Mouse (Mus musculus) megakaryocyte, embryonic 14.5 days (primary cell): ENCODE data around the gene Castor2. TPM values are rescaled to one million over a fixed set of nuclear protein-coding genes. Genes with fewer than 3 reads are reported as not detected.

Source experiments
- H3K27me3 ChIP-seq: replicated peaks from 2 replicates; pipeline ENCODE3; 2012; ENCODE audit warnings: inconsistent platforms
- H3K36me3 ChIP-seq: replicated peaks from 2 replicates; pipeline ENCODE3; 2012; ENCODE audit warnings: low read length, inconsistent platforms, mixed read lengths
- H3K4me1 ChIP-seq: 2 replicates; pipeline ENCODE4 v1.6.1; 2012; ENCODE audit warnings: inconsistent platforms
- H3K4me3 ChIP-seq: replicated peaks from 2 replicates; pipeline ENCODE3; 2012; ENCODE audit warnings: moderate library complexity, mild to moderate bottlenecking, inconsistent platforms
- H3K9me3 ChIP-seq: 2 replicates; pipeline ENCODE4 v1.6.1; 2012; ENCODE audit warnings: inconsistent platforms
- FLI1 ChIP-seq: IDR thresholded peaks from 2 replicates; pipeline ENCODE4 v1.6.1; 2012; ENCODE audit warnings: low read length, inconsistent platforms, mixed read lengths
- GATA1 ChIP-seq: IDR thresholded peaks from 3 replicates; pipeline ENCODE4 v1.6.1; 2012; ENCODE audit warnings: mixed read lengths, low read length, inconsistent platforms, borderline replicate concordance
- polyA plus RNA-seq: library from polyadenylated mRNA; stranded (reverse); fragments of >175 nt; gene quantifications from 2 replicates; pipeline ENCODE4 v1.2.3, GENCODE M21; 2012; ENCODE audit warnings: low replicate concordance; ENCODE audit not compliant: insufficient read depth

Gene Castor2
- polyA plus RNA-seq, 1 experiment, result 2.1 TPM

- H3K36me3 ChIP-seq, result peaks cover 53% of the 10 kb centered on the region
- H3K9me3 ChIP-seq, result peaks cover 20% of the 10 kb centered on the region
- TF ChIP-seq FLI1, result no peak
- TF ChIP-seq GATA1, result no peak
These were observed 47.8 kb downstream of the Castor2 start for GRCm38 (mm10) chr5:134147194-134147753.

GRCm38 (mm10) chr5:134148153-134148552 lies 48.6 kb downstream of the Castor2 start:
- H3K27me3 ChIP-seq, result peaks cover 2% of the 10 kb centered on the region
- H3K4me3 ChIP-seq, result no peak overlapping the region
- H3K4me1 ChIP-seq, result peaks cover 3% of the 10 kb centered on the region; the same call in 1 of the 2 replicates
- peaks cover 61% of the 10 kb centered on the region for H3K36me3 ChIP-seq
- H3K9me3 ChIP-seq, result peaks cover 16% of the 10 kb centered on the region
- no peak for TF ChIP-seq GATA1
- TF ChIP-seq FLI1, result no peak

More at GRCm38 (mm10) chr5:134147194-134147753, 47.8 kb downstream of the Castor2 start:
- peaks cover 3% of the 10 kb centered on the region; the same call in 1 of the 2 replicates for H3K4me1 ChIP-seq
- peaks cover 2% of the 10 kb centered on the region for H3K27me3 ChIP-seq
- no peak overlapping the region for H3K4me3 ChIP-seq

- H3K36me3 ChIP-seq, result peaks cover 91% of the 10 kb centered on the region
- no peaks in the 10 kb centered on the region for H3K27me3 ChIP-seq
- H3K4me1 ChIP-seq, result peaks cover 10% of the 10 kb centered on the region
- TF ChIP-seq FLI1 (no peak), GATA1 (no peak)
- no peak overlapping the region for H3K4me3 ChIP-seq
- H3K9me3 ChIP-seq, result peaks cover 4% of the 10 kb centered on the region; the same call in 1 of the 2 replicates
These were observed 52.4 kb downstream of the Castor2 start for GRCm38 (mm10) chr5:134151895-134152294.

GRCm38 (mm10) chr5:134155916-134156466 lies 56.5 kb downstream of the Castor2 start:
- TF ChIP-seq FLI1 (no peak), GATA1 (no peak)
- no peaks in the 10 kb centered on the region for H3K27me3 ChIP-seq
- H3K36me3 ChIP-seq, result peaks cover 89% of the 10 kb centered on the region
- H3K4me1 ChIP-seq, result peaks cover 10% of the 10 kb centered on the region
- no peaks in the 10 kb centered on the region for H3K9me3 ChIP-seq
- H3K4me3 ChIP-seq, result no peak overlapping the region

- TF ChIP-seq FLI1, result no peak
- no peak for TF ChIP-seq GATA1
- H3K36me3 ChIP-seq, result peaks cover 87% of the 10 kb centered on the region
- no peak overlapping the region for H3K4me3 ChIP-seq
These were observed 65.2 kb downstream of the Castor2 start for GRCm38 (mm10) chr5:134164688-134165087.

GRCm38 (mm10) chr5:134166642-134167041 lies 67.1 kb downstream of the Castor2 start:
- Histone ChIP-seq H3K36me3 (peaks cover 86% of the 10 kb centered on the region), H3K27me3 (no peaks in the 10 kb centered on the region), H3K9me3 (no peaks in the 10 kb centered on the region), H3K4me3 (no peak overlapping the region), H3K4me1 (peaks cover 29% of the 10 kb centered on the region)
- TF ChIP-seq FLI1 (no peak), GATA1 (no peak)

More at GRCm38 (mm10) chr5:134164688-134165087, 65.2 kb downstream of the Castor2 start:
- H3K9me3 ChIP-seq, result no peaks in the 10 kb centered on the region
- H3K27me3 ChIP-seq, result no peaks in the 10 kb centered on the region
- H3K4me1 ChIP-seq, result peaks cover 27% of the 10 kb centered on the region

GRCm38 (mm10) chr5:134168033-134168432 lies 68.5 kb downstream of the Castor2 start:
- Histone ChIP-seq H3K4me1 (peaks cover 37% of the 10 kb centered on the region), H3K36me3 (peaks cover 84% of the 10 kb centered on the region), H3K4me3 (no peak overlapping the region), H3K27me3 (no peaks in the 10 kb centered on the region), H3K9me3 (no peaks in the 10 kb centered on the region)
- TF ChIP-seq FLI1 (no peak), GATA1 (no peak)

GRCm38 (mm10) chr5:134169231-134169630 lies 69.7 kb downstream of the Castor2 start:
- TF ChIP-seq FLI1, result no peak
- no peak for TF ChIP-seq GATA1
- H3K4me1 ChIP-seq, result peaks cover 47% of the 10 kb centered on the region
- H3K27me3 ChIP-seq, result no peaks in the 10 kb centered on the region
- no peak overlapping the region for H3K4me3 ChIP-seq
- no peaks in the 10 kb centered on the region for H3K9me3 ChIP-seq
- H3K36me3 ChIP-seq, result peaks cover 78% of the 10 kb centered on the region

GRCm38 (mm10) chr5:134170167-134170566 lies 70.7 kb downstream of the Castor2 start:
- TF ChIP-seq GATA1, result no peak
- TF ChIP-seq FLI1, result no peak
- H3K4me3 ChIP-seq, result no peak overlapping the region
- no peaks in the 10 kb centered on the region for H3K9me3 ChIP-seq
- H3K36me3 ChIP-seq, result peaks cover 70% of the 10 kb centered on the region
- no peaks in the 10 kb centered on the region for H3K27me3 ChIP-seq
- peaks cover 52% of the 10 kb centered on the region for H3K4me1 ChIP-seq

GRCm38 (mm10) chr5:134173206-134173605 lies 73.7 kb downstream of the Castor2 start:
- H3K9me3 ChIP-seq, result no peaks in the 10 kb centered on the region
- H3K27me3 ChIP-seq, result no peaks in the 10 kb centered on the region
- TF ChIP-seq FLI1 (no peak), GATA1 (no peak)
- peaks cover 58% of the 10 kb centered on the region for H3K4me1 ChIP-seq
- H3K36me3 ChIP-seq, result peaks cover 43% of the 10 kb centered on the region
- no peak overlapping the region for H3K4me3 ChIP-seq
